Mouse (Mus musculus) heart, postnatal 0 days (tissue): ENCODE results near the gene Faf1. TPM values are rescaled to one million over a fixed set of nuclear protein-coding genes. Genes with fewer than 3 reads are reported as not detected.

ENCODE experiments used
- ATAC-seq: fragments of 200-750 bp; cut with Nextera tagmentation; 2 replicates; pipeline ENCODE4 v1.8.0; 2017; ENCODE audit warnings: low read depth, moderate number of reproducible peaks, moderate library complexity; ENCODE audit not compliant: insufficient read depth
- DNase-seq: peaks from one replicate; pipeline ENCODE4 v3.0.0-alpha.2; 2016; ENCODE audit warnings: low spot score
- H3K27ac ChIP-seq: fragments of 300-500 bp; sonication (generic); 2 replicates; pipeline ENCODE4 v1.5.1; 2014; ENCODE audit warnings: low read depth, mild to moderate bottlenecking
- H3K27me3 ChIP-seq: fragments of 300-500 bp; sonication (generic); 2 replicates; pipeline ENCODE4 v1.6.1; 2014; ENCODE audit warnings: low read length, mixed read lengths; ENCODE audit not compliant: control insufficient read depth, insufficient read depth
- H3K36me3 ChIP-seq: fragments of 300-500 bp; sonication (generic); replicated peaks from 2 replicates; pipeline ENCODE4 v1.6.1; 2014; ENCODE audit warnings: low read length, mixed read lengths; ENCODE audit not compliant: control insufficient read depth, insufficient read depth
- H3K4me1 ChIP-seq: fragments of 300-500 bp; sonication (generic); 2 replicates; pipeline ENCODE4 v1.6.1; 2014; ENCODE audit warnings: antibody characterized with exemption; ENCODE audit not compliant: control insufficient read depth, insufficient read depth
- H3K4me2 ChIP-seq: fragments of 300-500 bp; sonication (generic); 2 replicates; pipeline ENCODE4 v1.6.1; 2014; ENCODE audit warnings: low read depth, mild to moderate bottlenecking, low read length, moderate library complexity
- H3K4me3 ChIP-seq: fragments of 300-500 bp; sonication (generic); 2 replicates; pipeline ENCODE4 v1.5.1; 2014; ENCODE audit warnings: low read depth, low read length
- H3K9ac ChIP-seq: fragments of 300-500 bp; sonication (generic); replicated peaks from 2 replicates; pipeline ENCODE4 v1.6.1; 2014; ENCODE audit warnings: low read depth, low read length, mixed read lengths
- H3K9me3 ChIP-seq: fragments of 300-500 bp; sonication (generic); replicated peaks from 2 replicates; pipeline ENCODE4 v1.6.1; 2016; ENCODE audit warnings: low read length; ENCODE audit not compliant: control insufficient read depth
- CTCF ChIP-seq: IDR thresholded peaks from 2 replicates; pipeline ENCODE4 v1.5.1; 2016; ENCODE audit warnings: antibody characterized with exemption, control low read depth, low read depth
- EP300 ChIP-seq: IDR thresholded peaks from 2 replicates; pipeline ENCODE4 v1.6.1; 2016; ENCODE audit warnings: antibody characterized with exemption, low read depth
- WGBS: fragments of 180-500 bp; shearing (Covaris S2); extraction: QIAGEN DNeasy Blood & Tissue Kit; methylation state at CpG from one replicate; pipeline ENCODE4 v1.1.7; 2014; 5-methylcytosine and 5-hydroxymethylcytosine counted together
- polyA plus RNA-seq: library from polyadenylated mRNA; unstranded; fragments of >200 nt; fragmentation: Nextera tagmentation; extraction: Ambion mirVana; gene quantifications from 2 replicates; pipeline ENCODE4 v1.2.1, GENCODE M21; 2015
- total RNA-seq: library from RNA; depleted of rRNA; stranded (reverse); fragments of >200 nt; gene quantifications from 2 replicates; pipeline ENCODE4 v1.2.3, GENCODE M21; 2014; ENCODE audit warnings: low replicate concordance

Faf1 gene
- total and polyA plus RNA-seq, 2 experiments from 2014 or later: 19.4 to 26.7 TPM

GRCm38 (mm10) chr4:109660568-109660967 is 15.8 kb upstream of the Faf1 start:
- WGBS: 92% methylated on average over 3 of the region's 3 CpGs
- TF ChIP-seq CTCF: no peak
- no peak for TF ChIP-seq EP300
- DNase-seq (no peak), ATAC-seq (no peak)
- Histone ChIP-seq H3K4me1 (peaks cover 8% of the 10 kb centered on the region; the same call in 1 of the 2 replicates), H3K9me3 (no peaks in the 10 kb centered on the region), H3K27ac (no peak overlapping the region), H3K27me3 (0 out of 2 replicates have a peak, but pooled peaks cover 3% of the 10 kb centered on the region), H3K4me2 (no peak overlapping the region), H3K36me3 (no peaks in the 10 kb centered on the region), H3K4me3 (no peak overlapping the region), H3K9ac (no peak overlapping the region)

DNA sequence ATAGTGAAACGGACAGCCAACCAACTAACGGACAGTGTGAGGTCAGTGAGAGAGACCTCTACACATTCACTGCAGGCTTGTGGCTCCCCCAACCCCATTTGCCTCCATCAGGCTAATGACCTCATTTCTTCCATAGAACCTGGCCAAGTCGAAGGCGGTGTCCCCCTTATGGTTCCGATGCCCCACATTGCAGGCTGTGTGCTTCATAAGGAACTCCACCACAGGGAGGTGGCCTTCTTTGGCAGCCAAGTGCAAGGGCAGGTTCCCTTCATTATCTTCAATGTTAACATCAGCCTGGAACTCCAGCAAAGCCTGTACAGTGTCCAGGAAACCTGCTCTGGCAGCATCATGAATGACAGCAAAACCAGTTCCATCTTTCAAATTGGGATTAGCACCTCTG is 15.2 kb upstream of the Faf1 start:
- peaks cover 8% of the 10 kb centered on the region; the same call in 1 of the 2 replicates for H3K4me1 ChIP-seq
- DNase-seq: no peak
- no peak for TF ChIP-seq CTCF
- no peak for TF ChIP-seq EP300
- H3K9ac ChIP-seq: no peak overlapping the region
- no peaks in the 10 kb centered on the region for H3K9me3 ChIP-seq
- ATAC-seq: no peak
- 0 out of 2 replicates have a peak, but pooled peaks cover 3% of the 10 kb centered on the region for H3K27me3 ChIP-seq
- H3K4me2 ChIP-seq: no peak overlapping the region
- WGBS: 63% methylated on average over 5 of the region's 5 CpGs
- H3K27ac ChIP-seq: no peak overlapping the region
- H3K4me3 ChIP-seq: no peak overlapping the region
- no peaks in the 10 kb centered on the region for H3K36me3 ChIP-seq

GRCm38 (mm10) chr4:109662271-109662670 is 14.1 kb upstream of the Faf1 start:
- no peak for TF ChIP-seq CTCF
- no peak for TF ChIP-seq EP300
- no peak for ATAC-seq
- WGBS: 69% methylated on average over 5 of the region's 5 CpGs
- Histone ChIP-seq H3K27ac (no peak overlapping the region), H3K9ac (no peak overlapping the region), H3K4me2 (0 out of 2 replicates have a peak overlapping the region, but pooled peaks have one; percentile 10), H3K9me3 (no peaks in the 10 kb centered on the region), H3K36me3 (no peaks in the 10 kb centered on the region), H3K4me1 (peaks cover 9% of the 10 kb centered on the region), H3K4me3 (no peak overlapping the region), H3K27me3 (0 out of 2 replicates have a peak, but pooled peaks cover 3% of the 10 kb centered on the region)
- no peak for DNase-seq

DNA sequence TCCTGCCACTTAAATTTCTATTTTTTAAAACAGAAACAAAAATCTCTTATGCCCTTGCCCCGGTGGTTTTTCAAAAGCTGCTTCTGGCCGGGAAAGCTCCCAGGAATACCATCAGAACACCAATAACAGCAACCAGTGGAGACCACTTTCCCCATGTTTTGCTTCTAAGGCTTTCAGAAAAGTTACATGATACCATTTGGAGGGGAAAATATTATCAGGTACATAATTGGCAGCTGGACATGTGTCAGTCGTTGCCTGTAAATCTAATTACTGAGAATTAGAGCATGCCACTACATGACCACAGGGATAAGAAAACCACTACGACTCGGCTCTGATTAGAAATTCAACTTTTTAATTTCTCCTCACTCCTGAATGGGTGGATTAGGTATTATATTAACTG is 12.3 kb upstream of the Faf1 start:
- 47% methylated on average over 5 of the region's 5 CpGs for WGBS
- Histone ChIP-seq H3K27ac (no peak overlapping the region), H3K4me3 (peak overlapping the region; percentile 98), H3K36me3 (no peaks in the 10 kb centered on the region), H3K4me1 (peaks cover 13% of the 10 kb centered on the region), H3K4me2 (peak overlapping the region; percentile 88), H3K9ac (no peak overlapping the region; the same call in 1 of the 2 replicates), H3K9me3 (no peaks in the 10 kb centered on the region), H3K27me3 (no peaks in the 10 kb centered on the region)
- DNase-seq (no peak), ATAC-seq (no peak)
- no peak for TF ChIP-seq CTCF
- no peak for TF ChIP-seq EP300

DNA sequence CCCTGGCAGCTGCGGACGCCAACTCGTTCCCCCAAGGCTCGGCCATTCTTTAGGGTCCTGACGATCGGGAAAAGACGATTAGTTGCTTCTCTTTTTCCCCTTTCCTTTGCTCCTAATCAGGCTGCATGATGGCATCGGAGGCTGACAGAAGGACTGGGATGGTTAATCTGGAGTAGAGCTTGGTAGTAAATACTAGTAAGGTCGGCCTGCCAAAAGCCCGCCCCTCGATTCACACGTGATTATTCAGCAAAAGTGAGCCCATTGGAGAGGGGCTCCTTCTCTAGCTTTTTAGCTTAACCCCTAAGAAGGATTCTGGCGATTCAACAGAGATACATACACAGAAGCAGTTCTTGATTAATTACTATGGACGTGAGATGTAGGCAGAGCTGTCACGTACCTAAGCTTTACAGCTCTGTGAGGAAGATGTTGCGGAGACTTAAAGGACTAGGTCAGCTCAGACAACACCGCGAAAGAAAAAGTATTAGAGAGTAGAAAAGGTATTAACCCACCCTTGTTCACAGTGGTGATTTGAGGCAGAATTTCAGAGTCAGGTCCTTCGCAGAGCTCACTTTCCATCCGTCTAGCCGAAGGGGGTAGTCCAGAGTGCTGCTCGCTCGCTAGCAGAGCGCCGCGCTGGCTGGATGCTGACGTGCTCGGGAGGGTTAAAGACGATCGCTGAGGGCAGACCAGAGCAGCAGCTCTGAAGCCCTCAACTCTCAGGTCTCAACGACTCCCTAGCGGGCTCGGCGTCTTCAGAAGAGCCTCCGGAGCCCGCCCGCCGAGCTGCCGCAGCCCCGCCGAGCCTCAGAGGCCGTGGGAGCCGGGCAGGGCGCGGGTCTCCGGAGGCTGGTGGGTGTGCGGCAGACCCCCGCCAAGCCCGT is 11.0 kb upstream of the Faf1 start:
- ATAC-seq: peak; percentile 39

More for the DNA sequence above, 11.0 kb upstream of the Faf1 start:
- no peaks in the 10 kb centered on the region for H3K9me3 ChIP-seq
- under 1% methylated on average over 39 of the region's 49 CpGs for WGBS
- H3K36me3 ChIP-seq: no peaks in the 10 kb centered on the region
- H3K4me3 ChIP-seq: peak overlapping the region; percentile 98
- H3K27ac ChIP-seq: peak overlapping the region; percentile 100
- H3K9ac ChIP-seq: peak overlapping the region; percentile 97
- peak; percentile 67 for DNase-seq
- no peak for TF ChIP-seq EP300
- no peak for TF ChIP-seq CTCF
- H3K4me2 ChIP-seq: peak overlapping the region; percentile 88
- H3K4me1 ChIP-seq: peaks cover 13% of the 10 kb centered on the region
- no peaks in the 10 kb centered on the region for H3K27me3 ChIP-seq
